Mouse (Mus musculus): ENCODE measurements around the gene Raf1.

Gene Raf1

DNA sequence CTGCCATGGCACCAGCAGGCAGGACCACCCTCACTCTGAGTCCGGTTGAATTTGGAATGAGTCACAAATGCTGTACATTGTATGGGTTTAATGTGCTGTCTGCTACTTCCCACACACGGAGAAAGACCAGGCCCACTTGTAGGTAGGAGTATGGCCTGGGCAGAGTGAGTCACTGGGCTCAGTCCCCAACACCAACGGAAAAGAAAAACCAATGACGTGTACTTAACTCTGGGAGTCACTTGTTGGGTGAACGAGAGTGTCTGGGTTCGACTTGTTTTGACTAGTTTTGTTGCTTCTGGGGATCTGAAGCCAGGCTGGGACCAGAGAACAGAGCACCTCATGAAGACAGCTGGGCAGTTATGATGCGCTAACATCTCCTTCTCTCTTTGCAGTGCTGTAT lies 102.3 kb downstream of the Raf1 start:
- no peak for DNase-seq (ENCODE audit: low read depth, low spot score)

All from R1 (cell line).